Mouse (Mus musculus) spleen, adult 2 months (tissue): ENCODE measurements around the gene Med21. TPM values are rescaled to one million over a fixed set of nuclear protein-coding genes. Genes with fewer than 3 reads are reported as not detected.

Experiments
- DNase-seq, 2 experiments: peaks; one replicate each; pipeline versions ENCODE4 v3.0.0 to v3.0.0-alpha.2; 2012 to 2021; ENCODE audit warnings: low spot score in 2 of 2, low read depth in 1 of 2
- H3K27ac ChIP-seq: fragments of 200-500 bp; 2 replicates; pipeline ENCODE4 v1.5.1; 2012; ENCODE audit warnings: low read length, inconsistent platforms; ENCODE audit not compliant: insufficient read depth
- H3K27me3 ChIP-seq: fragments of 200-500 bp; 2 replicates; pipeline ENCODE4 v1.6.1; 2012; ENCODE audit warnings: mild to moderate bottlenecking, moderate library complexity, low read length, inconsistent platforms; ENCODE audit not compliant: control insufficient read depth, insufficient read depth
- H3K36me3 ChIP-seq: fragments of 200-500 bp; 2 replicates; pipeline ENCODE4 v1.6.1; 2012; ENCODE audit warnings: mild to moderate bottlenecking, low read length, inconsistent platforms; ENCODE audit not compliant: control insufficient read depth, insufficient read depth
- H3K4me1 ChIP-seq: fragments of 200-500 bp; 2 replicates; pipeline ENCODE4 v1.6.1; 2011; ENCODE audit warnings: inconsistent platforms; ENCODE audit not compliant: control insufficient read depth, insufficient read depth, insufficient read length
- H3K4me3 ChIP-seq: fragments of 200-500 bp; 2 replicates; pipeline ENCODE4 v1.5.1; 2011; ENCODE audit warnings: mild to moderate bottlenecking, inconsistent platforms; ENCODE audit not compliant: insufficient read depth, insufficient read length; ENCODE audit errors: extremely low read depth
- CTCF ChIP-seq: fragments of 200-500 bp; IDR thresholded peaks from 2 replicates; pipeline ENCODE4 v1.5.1; 2011; ENCODE audit warnings: mild to moderate bottlenecking, inconsistent platforms; ENCODE audit not compliant: insufficient read depth, insufficient read length, insufficient replicate concordance; ENCODE audit errors: extremely low read depth
- POLR2A ChIP-seq: fragments of 200-500 bp; IDR thresholded peaks from 2 replicates; pipeline ENCODE4 v1.6.1; 2011; ENCODE audit warnings: low read depth, low read length, inconsistent platforms
- WGBS: fragments of 180-500 bp; shearing (Covaris S2); methylation state at CpG from one replicate; pipeline ENCODE4 v1.1.7; 2018; 5-methylcytosine and 5-hydroxymethylcytosine counted together
- polyA plus RNA-seq: library from polyadenylated mRNA; depleted of rRNA; stranded (reverse); fragments of >200 nt; gene quantifications from 2 replicates; pipeline ENCODE4 v1.2.3, GENCODE M21; 2012; rRNA removed

Gene Med21
- polyA plus RNA-seq = 11.6 and 13.4 TPM in 2 replicates

DNA sequence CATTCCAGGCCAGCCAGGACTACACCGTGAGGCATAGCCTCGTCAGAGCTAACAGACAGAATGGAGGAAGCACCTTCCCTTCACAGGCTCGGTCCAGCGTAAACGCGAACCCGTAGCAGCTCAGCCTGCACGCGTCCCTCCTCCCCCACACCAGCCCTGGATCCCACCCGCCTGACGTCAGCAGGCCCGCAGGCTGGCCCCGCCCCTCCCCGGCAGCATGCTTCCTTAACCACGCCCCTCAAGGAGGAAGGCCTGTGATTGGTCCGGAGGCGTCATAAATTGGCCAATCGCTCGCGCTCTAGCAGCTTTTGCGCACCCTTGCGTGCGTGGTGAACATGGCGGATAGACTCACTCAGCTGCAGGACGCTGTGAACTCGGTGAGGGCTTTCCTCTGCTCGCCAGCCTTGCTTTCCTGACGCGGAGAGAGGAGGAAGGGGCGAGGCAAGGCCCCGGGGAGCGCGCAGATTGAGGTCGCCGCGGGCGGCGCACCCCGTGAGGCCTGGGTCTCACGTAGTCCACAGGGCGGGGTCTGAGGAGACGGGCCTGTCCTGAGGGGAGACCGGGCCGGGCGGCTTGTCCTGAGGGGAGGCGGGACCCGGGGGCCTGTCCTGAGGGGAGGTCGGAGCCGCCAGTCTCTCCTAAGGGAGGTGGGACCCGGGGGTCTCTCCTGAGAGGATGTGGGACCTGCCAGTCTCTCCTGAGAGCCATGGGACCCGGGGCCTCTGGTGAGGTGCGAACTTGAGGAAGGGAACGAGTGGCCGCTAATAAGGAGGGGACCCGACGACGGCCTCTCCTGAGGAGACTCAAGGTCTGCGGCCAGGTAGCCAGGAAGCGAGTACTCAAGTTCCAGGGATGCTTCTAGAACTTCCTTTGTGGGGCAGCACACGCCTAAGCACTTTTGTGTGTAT, at the start of gene Med21, which contains the start of gene Tm7sf3:
Gene Med21, plus strand, starts transcription at position 272 of the 908 bp plus-strand sequence.
Gene Tm7sf3, minus strand, starts transcription at position 549 of the 908 bp plus-strand sequence.
- H3K27me3 ChIP-seq = no peaks in the 10 kb centered on the region
- H3K4me3 ChIP-seq = peak within 1 kb of the TSS; percentile 91
- under 1% methylated on average over 59 of the region's 60 CpGs for WGBS

DNA sequence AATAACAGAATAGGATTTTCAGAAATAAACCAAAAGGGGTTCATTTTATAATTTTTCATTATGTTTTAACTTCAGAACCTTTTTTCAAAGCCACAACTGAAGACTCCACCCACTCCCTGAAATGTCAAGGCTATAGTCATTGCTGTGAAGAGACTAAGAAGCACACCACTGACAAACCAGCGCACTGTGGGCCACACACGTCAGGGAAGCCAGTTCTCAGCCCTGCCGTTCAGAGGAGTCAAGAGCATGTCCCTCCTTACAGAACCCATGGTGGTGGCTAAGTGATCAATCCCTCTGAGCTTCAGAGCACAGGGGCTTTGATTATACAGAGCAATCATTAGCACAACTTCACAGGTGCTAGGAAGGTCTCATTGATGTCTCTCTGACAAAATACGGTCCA, 39.7 kb upstream of the Med21 start:
- peaks cover 29% of the 10 kb centered on the region for H3K36me3 ChIP-seq
- 78% methylated on average over 4 of the region's 4 CpGs for WGBS
- no peak overlapping the region for H3K4me3 ChIP-seq
- H3K4me1 ChIP-seq = no peaks in the 10 kb centered on the region
- no peak overlapping the region for H3K27ac ChIP-seq
- TF ChIP-seq POLR2A = no peak
- TF ChIP-seq CTCF = no peak
- DNase-seq = no peak
- no peaks in the 10 kb centered on the region for H3K27me3 ChIP-seq

More for the DNA sequence above, at the start of gene Med21, which contains the start of gene Tm7sf3:
- H3K36me3 ChIP-seq = no peaks in the 10 kb centered on the region
- peak; percentile 94 to 99 for DNase-seq
- H3K27ac ChIP-seq = peak within 1 kb of the TSS; percentile 84
- peaks cover 6% of the 10 kb centered on the region for H3K4me1 ChIP-seq
- TF ChIP-seq POLR2A (peak; percentile 87), CTCF (no peak)

DNA sequence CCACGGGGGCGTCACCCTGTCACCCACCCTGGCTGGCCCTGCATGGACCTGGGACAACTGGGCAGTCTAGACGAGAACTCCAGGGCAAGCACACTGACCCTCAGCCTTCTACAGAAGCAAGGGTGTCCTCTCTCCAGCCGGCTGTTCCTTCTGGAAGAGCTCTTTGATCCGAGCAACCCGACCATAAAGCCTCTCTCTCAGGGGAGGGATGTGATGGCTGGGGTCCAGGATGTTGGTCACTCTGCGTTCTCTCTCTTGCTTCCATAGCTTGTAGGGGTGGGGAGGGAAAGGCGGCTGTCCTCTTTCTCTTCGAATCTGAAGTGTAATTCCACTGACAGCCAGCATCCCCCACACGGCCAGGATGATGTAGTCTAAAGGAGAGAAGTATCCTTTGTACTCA, 38.7 kb upstream of the Med21 start:
- peaks cover 29% of the 10 kb centered on the region for H3K36me3 ChIP-seq

DNA sequence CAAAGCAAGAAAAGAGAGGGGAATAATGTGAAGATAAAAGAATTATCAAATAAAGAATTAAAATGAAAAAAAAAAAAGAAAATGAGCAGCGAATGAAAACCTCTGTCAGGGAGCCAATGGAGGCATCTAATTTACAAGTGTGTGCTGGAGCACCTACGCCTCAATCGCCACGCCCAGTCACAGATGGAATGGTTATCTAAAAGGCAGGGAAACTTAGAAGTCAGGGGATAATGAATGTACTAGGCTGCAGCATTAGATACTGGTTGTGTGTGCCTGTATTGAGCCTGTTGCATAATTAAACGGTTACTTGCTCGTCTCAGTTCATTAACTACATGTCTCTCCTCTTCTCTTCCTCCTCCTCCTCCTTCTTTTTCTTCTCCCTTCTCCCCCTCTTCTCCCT, 31.0 kb upstream of the Med21 start:
- Histone ChIP-seq H3K27ac (no peak overlapping the region), H3K4me3 (no peak overlapping the region), H3K4me1 (no peaks in the 10 kb centered on the region), H3K36me3 (peaks cover 4% of the 10 kb centered on the region; the same call in 1 of the 2 replicates), H3K27me3 (no peaks in the 10 kb centered on the region)
- WGBS = 91% methylated on average over 6 of the region's 6 CpGs
- no peak for TF ChIP-seq POLR2A
- no peak for TF ChIP-seq CTCF
- no peak for DNase-seq

More for the DNA sequence above, 38.7 kb upstream of the Med21 start:
- Histone ChIP-seq H3K4me3 (no peak overlapping the region), H3K27ac (no peak overlapping the region), H3K27me3 (no peaks in the 10 kb centered on the region), H3K4me1 (no peaks in the 10 kb centered on the region)
- no peak for DNase-seq
- TF ChIP-seq CTCF (no peak), POLR2A (no peak)
- WGBS = 90% methylated on average over 10 of the region's 10 CpGs

DNA sequence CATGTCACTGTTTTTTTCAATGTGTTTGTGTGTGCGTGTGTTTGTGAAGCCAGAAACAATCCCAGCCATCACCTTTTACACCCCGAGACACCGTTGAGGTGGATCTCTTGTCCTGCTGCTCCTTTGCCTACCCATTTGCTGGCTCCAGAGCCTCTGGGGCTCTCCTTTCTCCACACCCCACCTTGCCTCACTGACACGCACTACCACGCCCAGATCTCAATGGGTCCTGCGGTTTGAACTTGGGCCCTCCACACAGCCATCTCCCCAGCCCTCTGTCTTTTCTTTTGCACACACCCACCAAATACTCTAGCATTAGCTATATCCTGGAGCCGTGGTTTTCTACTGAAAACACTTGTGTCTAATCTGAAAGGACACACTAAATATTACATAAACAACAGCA, 30.4 kb upstream of the Med21 start:
- Histone ChIP-seq H3K27me3 (no peaks in the 10 kb centered on the region), H3K4me3 (no peak overlapping the region), H3K4me1 (no peaks in the 10 kb centered on the region), H3K27ac (peak overlapping the region; percentile 24; the same call in 1 of the 2 replicates), H3K36me3 (peaks cover 4% of the 10 kb centered on the region; the same call in 1 of the 2 replicates)
- TF ChIP-seq POLR2A = no peak
- no peak for TF ChIP-seq CTCF
- DNase-seq = no peak
- WGBS = 86% methylated on average over 7 of the region's 7 CpGs

DNA sequence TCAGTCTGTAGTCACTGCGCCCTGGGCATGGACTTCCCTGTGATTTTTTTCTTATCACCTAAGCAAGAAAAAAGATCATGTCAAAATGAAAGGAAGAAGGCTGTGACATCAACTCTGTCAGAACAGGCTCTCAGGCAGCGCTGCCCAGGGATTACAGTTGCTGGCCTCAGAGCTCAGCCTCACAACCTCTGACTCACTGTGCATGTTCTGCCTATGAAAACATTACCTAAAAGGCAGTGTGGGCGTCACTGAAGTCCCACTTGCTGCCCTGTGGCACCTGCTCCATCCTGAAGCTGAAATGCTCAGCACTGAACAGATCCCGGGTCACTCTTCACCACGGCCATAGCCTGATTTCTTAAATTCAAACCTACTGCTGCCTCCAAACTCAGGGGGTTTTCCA, 29.6 kb upstream of the Med21 start:
- no peak for DNase-seq
- WGBS = 94% methylated on average over 5 of the region's 5 CpGs
- H3K4me3 ChIP-seq = no peak overlapping the region
- TF ChIP-seq POLR2A (no peak), CTCF (no peak)
- peaks cover 4% of the 10 kb centered on the region; the same call in 1 of the 2 replicates for H3K36me3 ChIP-seq
- H3K27me3 ChIP-seq = no peaks in the 10 kb centered on the region
- H3K4me1 ChIP-seq = no peaks in the 10 kb centered on the region
- no peak overlapping the region for H3K27ac ChIP-seq
